Mouse (Mus musculus): ENCODE data around the gene B3gnt3. TPM values are rescaled to one million over a fixed set of nuclear protein-coding genes. Genes with fewer than 3 reads are reported as not detected.

B3gnt3 gene
- 8.0 TPM for polyA plus RNA-seq (2017; shearing (Covaris generic))

GRCm38 (mm10) chr8:71701414-71702086, at the start of gene B3gnt3:
TSS of gene B3gnt3 (minus strand) at chr8:71701789.

GRCm38 (mm10) chr8:71725122-71725924, 23.7 kb upstream of the B3gnt3 start, which contains the start of gene Fcho1:
TSS of gene Fcho1 (minus strand) at chr8:71725716.

GRCm38 (mm10) chr8:71689028-71689427, 12.6 kb downstream of the B3gnt3 start, which contains the start of gene Insl3:
TSS of gene Insl3 (plus strand) at chr8:71689214.

GRCm38 (mm10) chr8:71676020-71676741, 25.4 kb downstream of the B3gnt3 start, which contains the start of gene Jak3:
TSS of gene Jak3 (plus strand) at chr8:71676296.

GRCm38 (mm10) chr8:71671549-71671965, 30.0 kb downstream of the B3gnt3 start, which contains the start of gene Unc13a:
TSS of gene Unc13a (minus strand) at chr8:71671757.

Other genes with a start within 250 kb of the B3gnt3 start
- gene Abhd8, start 238.1 kb downstream of the B3gnt3 start, polyA plus RNA-seq (2017; shearing (Covaris generic)): 153 TPM
- gene Mrpl34, start 236.8 kb downstream of the B3gnt3 start, polyA plus RNA-seq (2017; shearing (Covaris generic)): 91.6 TPM
- 76.6 TPM for gene Dda1, start 232.6 kb downstream of the B3gnt3 start, polyA plus RNA-seq (2017; shearing (Covaris generic))
- gene Ano8, start 215.8 kb downstream of the B3gnt3 start, polyA plus RNA-seq (2017; shearing (Covaris generic)): 0.28 TPM
- 9.2 TPM for gene Gtpbp3, start 213.7 kb downstream of the B3gnt3 start, polyA plus RNA-seq (2017; shearing (Covaris generic))
- gene Plvap, start 190.0 kb downstream of the B3gnt3 start, polyA plus RNA-seq (2017; shearing (Covaris generic)): not detected
- gene Ccdc194, start 176.1 kb downstream of the B3gnt3 start, polyA plus RNA-seq (2017; shearing (Covaris generic)): not detected
- 140 TPM for gene Bst2, start 164.3 kb downstream of the B3gnt3 start, polyA plus RNA-seq (2017; shearing (Covaris generic))
- 95.4 TPM for gene Mvb12a, start 158.9 kb downstream of the B3gnt3 start, polyA plus RNA-seq (2017; shearing (Covaris generic))
- gene Tmem221, start 142.9 kb downstream of the B3gnt3 start, polyA plus RNA-seq (2017; shearing (Covaris generic)): not detected
- 0.21 TPM for gene Nxnl1, start 135.2 kb downstream of the B3gnt3 start, polyA plus RNA-seq (2017; shearing (Covaris generic))
- 22.7 TPM for gene Slc27a1, start 132.9 kb downstream of the B3gnt3 start, polyA plus RNA-seq (2017; shearing (Covaris generic))
- 28.9 TPM for gene Pgls, start 109.6 kb downstream of the B3gnt3 start, polyA plus RNA-seq (2017; shearing (Covaris generic))
- 5.8 TPM for gene Fam129c, start 104.1 kb downstream of the B3gnt3 start, polyA plus RNA-seq (2017; shearing (Covaris generic))
- gene Colgalt1, start 90.8 kb downstream of the B3gnt3 start, polyA plus RNA-seq (2017; shearing (Covaris generic)): 4.0 TPM
- 0.55 TPM for gene Unc13a, start 30.0 kb downstream of the B3gnt3 start, polyA plus RNA-seq (2017; shearing (Covaris generic))
- 200 TPM for gene Jak3, start 25.5 kb downstream of the B3gnt3 start, polyA plus RNA-seq (2017; shearing (Covaris generic))
- gene Insl3, start 12.6 kb downstream of the B3gnt3 start, polyA plus RNA-seq (2017; shearing (Covaris generic)): 28.0 TPM
- gene Fcho1, start 23.9 kb upstream of the B3gnt3 start, polyA plus RNA-seq (2017; shearing (Covaris generic)): 283 TPM
- gene Zfp709, start 180.2 kb upstream of the B3gnt3 start, polyA plus RNA-seq (2017; shearing (Covaris generic)): 17.1 TPM
- 7.6 TPM for gene Zfp882, start 206.8 kb upstream of the B3gnt3 start, polyA plus RNA-seq (2017; shearing (Covaris generic))
- 23.7 TPM for gene Zfp617, start 206.8 kb upstream of the B3gnt3 start, polyA plus RNA-seq (2017; shearing (Covaris generic))
- gene Zfp961, start 249.2 kb upstream of the B3gnt3 start, polyA plus RNA-seq (2017; shearing (Covaris generic)): 30.8 TPM

Data from inflammation-experienced regulatory T-cells, adult 16 weeks (primary cell).